Mouse (Mus musculus): ENCODE data around the gene Dnhd1.

Gene Dnhd1

DNA sequence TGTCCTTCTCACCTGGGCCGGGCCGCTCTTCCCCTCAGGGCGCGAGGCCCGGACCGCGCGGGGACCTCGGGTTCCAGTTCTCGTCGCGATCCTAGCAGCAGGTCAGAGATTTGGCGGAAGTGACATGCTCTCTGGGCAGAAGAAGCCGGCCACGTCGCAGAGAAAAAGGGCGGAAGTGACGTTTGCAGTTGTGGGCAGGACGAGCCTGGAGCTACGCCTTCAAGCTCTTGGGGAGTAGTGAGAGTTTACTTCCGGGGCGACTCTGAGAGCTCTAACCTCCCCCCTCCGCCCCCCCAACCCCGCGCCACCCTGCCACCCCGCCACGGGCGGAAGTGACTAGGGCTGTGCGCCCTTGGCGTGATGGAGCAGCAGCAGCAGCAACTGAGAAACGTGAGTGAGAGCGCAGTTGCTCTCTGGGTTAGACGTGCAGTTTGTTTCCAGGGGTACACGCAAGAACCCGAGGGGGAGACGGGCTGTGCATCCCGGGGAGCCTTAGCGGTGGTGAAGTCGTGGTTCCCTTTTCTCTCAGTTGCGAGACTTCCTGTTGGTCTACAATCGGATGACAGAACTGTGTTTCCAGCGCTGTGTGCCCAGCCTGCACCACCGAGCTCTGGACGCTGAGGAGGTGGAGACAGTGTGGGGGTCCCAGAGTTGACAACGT, 10.3 kb upstream of the Dnhd1 start, which contains the start of the genes Arfip2 and Gm45799:
TSS of gene Arfip2 (minus strand) at position 184 of the 661 bp plus-strand sequence.
TSS of gene Gm45799 (plus strand) at position 320 of the 661 bp plus-strand sequence.
- in situ Hi-C loops (cut with MboI), result loop anchor here (5.0 kb wide), 1 partner anchor 92 kb away; no protein-coding TSS in a partner anchor

DNA sequence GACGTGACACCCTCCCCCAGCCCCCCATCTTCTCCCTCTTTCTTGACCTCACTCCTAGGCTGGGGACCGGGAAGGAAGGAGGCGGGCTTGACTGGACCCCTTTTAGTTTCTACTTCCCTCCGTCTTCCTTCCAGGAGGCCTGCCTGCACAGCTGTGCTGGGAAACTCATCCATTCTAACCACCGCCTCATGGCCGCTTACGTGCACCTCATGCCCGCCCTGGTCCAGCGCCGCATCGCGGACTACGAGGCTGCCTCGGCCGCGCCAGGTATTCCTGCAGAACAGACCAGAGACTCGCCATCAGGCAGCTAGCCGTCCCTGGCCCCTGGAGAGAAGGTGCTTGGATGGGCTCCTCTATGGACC, 9.8 kb upstream of the Dnhd1 start:
- in situ Hi-C loops (cut with MboI), result loop anchor here (5.0 kb wide), 1 partner anchor 91 kb away; no protein-coding TSS in a partner anchor

DNA sequence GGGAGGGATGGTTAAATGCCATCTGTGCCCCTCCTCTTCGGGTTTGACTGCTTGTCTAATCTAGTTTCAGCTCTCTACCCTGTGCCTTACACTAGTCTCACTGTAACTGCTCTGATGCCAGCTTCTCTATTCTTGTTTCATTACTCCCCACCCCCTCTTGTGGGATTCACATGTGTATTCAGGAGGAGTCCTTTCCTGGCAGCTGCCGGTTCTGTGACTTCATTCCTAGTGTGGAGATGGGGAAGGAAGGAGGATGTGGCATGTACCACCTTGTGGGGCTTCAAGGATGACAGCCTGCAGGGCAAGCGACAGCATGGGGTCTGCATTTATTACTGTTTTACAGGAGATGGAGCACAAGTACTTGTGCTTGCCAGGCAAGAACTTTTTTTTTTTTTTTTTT, 8.7 kb upstream of the Dnhd1 start:
- in situ Hi-C loops (cut with MboI), result loop anchor here (5.0 kb wide), 1 partner anchor 90 kb away; no protein-coding TSS in a partner anchor

DNA sequence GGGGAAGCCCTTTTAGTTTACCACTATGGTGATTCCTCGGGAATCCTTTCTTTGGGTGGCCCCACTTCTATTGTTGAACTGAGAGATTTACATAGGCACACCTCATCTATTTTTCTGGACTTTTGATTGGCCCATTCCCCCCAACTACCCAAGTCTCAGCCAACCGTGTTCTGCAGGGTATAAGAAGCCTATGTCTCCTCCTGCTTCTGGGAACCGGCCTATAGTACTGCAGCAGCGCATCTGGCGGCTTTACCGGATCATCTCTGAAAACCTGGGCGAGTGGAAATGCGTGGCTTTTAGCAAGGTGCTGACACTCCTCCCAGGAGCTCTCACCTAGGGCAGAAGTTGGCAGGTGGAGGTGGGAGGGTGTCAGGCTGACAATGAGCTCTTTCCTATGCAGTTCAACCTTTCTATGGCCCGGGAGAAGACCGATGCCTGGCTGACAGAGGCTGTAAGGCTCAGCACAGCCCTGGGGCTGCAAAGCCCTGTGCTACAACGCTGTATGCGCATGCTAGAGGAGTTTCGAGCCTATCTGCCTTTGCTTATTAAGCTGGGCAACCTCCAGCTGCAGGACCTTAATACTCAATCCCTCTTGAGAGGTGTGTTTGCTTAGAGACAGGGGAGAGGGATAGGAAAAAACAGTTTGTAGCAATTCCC, 35.0 kb downstream of the Dnhd1 start:
- in situ Hi-C loops (cut with MboI), result no loop called here

DNA sequence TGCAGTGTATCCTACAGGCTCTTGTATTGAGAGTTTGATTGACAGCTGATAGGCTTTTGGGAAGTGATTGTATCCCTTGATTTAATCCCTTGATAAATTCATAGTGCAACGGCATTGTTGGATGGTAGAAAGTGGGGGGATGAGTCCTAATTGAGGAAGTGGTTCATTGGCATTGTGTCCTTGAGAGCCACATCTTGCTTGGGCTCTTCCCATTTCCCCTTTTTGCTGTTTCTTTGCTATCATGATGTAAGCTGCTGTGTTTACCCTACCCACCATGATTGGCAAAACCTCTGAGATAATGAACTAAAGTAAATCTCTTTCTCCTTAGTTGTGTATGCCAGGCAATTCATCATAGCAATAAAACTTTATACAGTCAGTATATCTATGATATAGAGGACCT, 40.2 kb downstream of the Dnhd1 start:
- in situ Hi-C loops (cut with MboI), result no loop called here

DNA sequence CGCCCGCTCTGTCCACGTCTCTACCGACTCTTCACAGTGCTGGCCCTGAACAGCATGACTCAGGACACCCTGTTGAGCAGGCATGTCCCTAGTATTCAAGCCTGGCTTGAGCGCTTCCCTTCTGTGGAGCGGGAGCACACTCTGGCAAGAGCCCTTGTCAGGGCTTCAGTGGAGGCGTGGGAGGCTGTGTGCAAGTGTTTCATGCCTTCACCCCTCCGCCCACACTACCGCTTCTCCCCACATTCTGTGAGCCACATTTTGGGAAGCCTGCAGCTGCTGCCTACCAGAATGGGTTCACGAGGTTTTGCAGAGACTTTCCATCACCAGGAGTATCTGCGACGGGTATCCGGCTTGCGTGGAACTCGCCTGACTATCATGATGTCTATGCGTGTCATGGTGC, 52.6 kb downstream of the Dnhd1 start:
- in situ Hi-C loops (cut with MboI), result no loop called here

DNA sequence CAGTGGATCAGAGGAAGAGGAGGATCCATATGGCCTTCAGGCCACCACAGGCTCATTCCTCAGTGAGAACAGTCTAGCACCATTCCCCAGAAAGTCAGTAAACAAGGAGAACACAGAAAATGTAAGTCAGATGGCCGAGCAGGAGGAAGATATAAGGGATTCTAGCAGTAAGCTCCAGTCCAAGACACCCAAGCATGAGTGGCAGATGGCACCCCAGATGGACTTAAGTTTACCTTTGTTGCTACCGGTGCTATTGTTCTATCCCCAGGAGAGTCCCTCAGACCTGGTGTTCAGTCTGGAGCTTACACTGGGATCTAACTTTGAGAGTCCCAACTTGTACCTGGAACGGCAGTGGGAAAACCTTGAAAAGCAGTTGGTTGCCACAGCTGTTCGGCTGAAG, 53.2 kb downstream of the Dnhd1 start:
- in situ Hi-C loops (cut with MboI), result no loop called here

DNA sequence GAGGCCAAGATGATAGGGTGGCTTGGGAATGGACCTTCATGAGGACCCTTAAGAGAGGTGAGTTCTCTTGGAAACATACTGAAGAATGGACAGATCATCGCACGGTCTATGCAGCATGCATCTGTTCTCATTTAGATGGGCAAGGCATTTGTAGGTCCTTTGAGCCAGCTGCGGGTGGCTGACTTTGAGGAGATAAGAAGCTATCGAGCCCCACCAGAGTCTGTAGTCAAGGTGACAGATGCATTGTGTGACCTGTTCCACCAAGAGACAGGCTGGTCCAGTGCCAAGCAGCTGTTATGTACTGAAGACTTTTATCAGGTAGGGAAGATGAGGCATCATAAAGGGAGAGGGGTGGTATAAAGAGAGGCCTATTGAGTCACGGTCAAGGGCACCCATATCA, 58.1 kb downstream of the Dnhd1 start:
- in situ Hi-C loops (cut with MboI), result no loop called here

DNA sequence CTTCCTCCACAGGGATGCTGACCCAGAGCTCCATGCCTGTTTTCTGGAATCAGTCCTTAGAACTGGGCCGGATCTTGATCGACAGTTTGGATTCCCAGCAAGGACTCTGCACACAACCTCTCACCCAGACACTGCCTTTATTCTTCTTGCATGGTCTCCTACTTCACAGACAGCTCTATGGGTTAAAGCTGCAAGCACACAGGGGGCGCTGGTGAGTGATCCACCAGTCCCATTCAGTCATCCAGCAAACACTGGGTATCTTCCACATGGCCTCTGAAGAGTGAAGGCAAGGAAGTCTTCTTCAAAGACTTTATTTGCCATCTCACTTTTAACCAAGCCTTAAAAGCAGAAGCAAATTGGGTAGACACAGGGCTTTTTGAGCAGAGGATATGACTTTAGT, 64.7 kb downstream of the Dnhd1 start:
- in situ Hi-C loops (cut with MboI), result no loop called here

DNA sequence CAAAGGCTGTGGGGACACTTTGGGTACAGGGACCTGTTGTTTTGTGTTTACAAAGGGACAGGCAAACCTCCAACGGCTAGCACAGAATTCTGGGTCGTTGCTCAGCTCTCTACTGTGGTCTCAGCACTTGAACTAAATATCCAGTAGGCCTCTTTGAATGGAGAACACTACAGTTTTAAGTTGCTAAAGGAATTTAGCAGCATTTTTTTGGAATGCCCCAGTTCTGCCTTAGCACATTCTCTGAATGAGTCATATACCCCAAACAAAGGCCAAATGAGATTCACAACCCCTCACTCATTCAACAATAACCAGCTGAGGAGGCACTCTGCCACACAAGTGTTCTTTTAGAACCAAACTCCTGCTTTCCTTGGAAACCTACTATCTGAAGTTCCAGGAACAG, 71.3 kb downstream of the Dnhd1 start:
- in situ Hi-C loops (cut with MboI), result no loop called here

DNA sequence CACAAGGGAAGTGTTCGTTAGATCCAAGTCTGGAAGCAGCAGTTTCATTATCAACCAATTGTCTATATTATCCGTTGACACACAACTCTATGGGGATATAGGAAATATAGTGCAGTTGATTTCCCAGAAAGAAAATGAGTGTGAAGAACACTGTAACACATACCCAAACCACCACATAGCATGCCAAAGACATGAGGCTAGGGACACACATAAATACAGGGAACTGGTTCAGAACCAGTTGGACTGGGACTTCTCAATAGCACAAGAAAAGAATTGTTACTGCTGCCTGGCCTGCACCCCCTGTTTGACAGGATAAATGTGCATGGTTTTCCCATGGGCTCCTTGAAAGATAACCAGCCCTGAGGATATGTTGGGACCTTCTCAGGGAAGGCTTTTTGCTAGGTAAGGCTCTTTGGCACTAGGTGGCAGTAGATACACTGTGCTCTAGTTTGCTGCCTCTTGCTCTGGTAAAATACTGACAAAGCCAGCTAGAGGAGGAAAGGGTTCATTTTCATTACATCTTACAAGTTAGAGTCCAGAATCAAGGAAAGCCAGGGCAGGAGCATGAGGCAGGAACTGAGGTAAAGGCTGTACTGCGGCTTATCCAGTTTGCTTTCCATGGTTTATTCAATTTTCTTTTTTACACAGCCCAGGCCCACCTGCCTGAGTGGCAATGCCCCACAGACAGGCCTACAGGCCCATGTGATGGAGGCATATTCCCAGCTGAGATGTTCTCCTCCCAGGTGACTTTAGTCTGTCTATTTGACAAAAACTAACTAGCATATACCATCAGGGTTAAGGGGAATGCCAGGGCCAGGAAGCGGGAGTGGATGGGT, 75.7 kb downstream of the Dnhd1 start:
- in situ Hi-C loops (cut with MboI), result no loop called here

DNA sequence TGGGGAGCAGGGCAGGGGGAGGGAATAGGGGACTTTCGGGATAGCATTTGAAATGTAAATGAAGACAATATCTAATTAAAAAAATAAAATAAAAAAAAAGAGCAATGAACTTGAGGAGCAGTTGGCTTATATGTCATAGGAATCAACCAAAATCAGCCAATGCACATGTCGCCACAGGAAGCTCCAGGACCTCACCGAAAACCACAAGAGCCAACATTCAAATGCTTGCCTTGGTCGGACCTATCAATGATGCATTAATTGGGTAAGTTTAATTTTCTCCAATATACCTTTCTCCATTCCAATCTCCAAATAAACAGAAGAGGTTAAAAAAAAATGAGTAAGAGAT, 76.3 kb downstream of the Dnhd1 start:
- in situ Hi-C loops (cut with MboI), result no loop called here

DNA sequence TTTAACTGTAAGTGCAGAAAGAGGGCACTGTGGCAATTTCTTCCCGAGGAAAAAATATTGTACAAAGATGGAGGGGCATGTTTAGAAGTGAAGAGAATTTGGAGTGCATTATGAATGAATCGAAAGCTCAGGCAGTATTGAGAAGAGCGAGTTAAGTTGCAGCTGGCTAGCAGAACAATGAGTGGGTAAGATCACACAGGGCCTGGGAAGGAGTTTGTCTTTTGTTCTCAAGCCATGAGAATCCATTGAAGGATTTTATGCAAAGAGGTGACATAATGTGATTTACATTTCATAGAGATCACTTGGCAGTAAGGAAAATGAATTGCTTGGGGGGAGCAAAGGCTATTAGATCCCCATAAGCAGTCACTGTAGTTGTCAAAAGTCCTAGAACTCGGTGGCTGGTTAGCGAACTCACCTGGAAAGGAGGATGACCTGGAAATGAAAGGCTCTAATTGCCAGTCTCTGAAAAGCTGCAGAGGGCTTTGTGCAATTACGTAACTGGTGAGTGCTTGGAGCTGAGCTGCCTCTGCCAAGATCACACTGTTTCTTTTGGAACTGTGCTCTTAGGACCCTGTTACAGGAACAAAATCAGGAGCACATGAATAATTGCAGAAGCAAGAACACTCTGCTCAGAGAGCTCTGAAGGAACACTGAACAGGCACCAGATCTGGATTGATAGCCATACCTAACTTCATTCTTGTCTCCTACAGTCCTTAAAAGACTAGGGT, 78.2 kb downstream of the Dnhd1 start:
- in situ Hi-C loops (cut with MboI), result no loop called here

DNA sequence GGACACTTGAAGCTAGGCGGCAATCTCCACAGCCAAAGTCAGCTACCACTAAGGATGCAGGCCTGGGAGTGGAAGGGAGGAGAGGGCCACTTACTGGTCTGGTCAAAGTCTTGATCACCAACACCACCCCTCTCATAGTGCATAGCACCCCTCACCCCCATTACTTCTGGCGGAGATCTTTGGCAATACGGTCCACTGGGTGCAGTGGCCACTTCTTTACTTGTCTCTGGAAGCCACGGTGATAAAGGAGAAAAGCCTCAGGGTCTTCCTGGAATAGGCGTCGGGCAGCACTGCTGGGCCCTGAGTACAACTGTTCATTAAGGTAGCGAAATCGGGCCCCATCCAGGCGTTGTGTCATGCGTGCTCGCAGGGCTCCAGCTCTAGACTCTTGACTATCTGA, 83.2 kb downstream of the Dnhd1 start:
- in situ Hi-C loops (cut with MboI), result loop anchor here (5.0 kb wide), 1 partner anchor 92 kb away; the partner anchor contains the start of genes Arfip2, Gm45799 and Timm10b

DNA sequence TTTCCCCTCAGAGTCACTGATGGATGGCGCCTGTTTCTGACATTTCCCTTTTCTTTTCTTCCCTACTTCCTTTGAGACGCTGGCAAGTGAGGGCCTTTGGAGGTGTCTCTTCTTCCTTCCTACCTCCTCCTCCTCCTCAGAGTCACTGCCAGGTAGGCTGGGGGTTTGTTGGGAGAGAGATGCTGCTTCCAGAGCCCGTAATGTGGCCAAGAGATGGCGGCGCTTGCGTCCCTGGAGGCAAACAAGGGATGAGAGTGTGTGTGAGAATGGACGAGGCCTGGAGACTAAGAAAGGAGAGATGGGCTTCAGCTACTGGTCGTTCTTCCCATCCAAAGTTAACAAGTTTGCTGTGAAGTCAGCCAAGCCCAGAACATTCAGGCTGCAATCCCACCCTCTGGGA, 84.2 kb downstream of the Dnhd1 start:
- in situ Hi-C loops (cut with MboI), result loop anchor here (5.0 kb wide), 2 partner anchors 77 to 93 kb away; partner anchors contain the start of genes Arfip2, Gm45799, Mrpl17 and Timm10b

DNA sequence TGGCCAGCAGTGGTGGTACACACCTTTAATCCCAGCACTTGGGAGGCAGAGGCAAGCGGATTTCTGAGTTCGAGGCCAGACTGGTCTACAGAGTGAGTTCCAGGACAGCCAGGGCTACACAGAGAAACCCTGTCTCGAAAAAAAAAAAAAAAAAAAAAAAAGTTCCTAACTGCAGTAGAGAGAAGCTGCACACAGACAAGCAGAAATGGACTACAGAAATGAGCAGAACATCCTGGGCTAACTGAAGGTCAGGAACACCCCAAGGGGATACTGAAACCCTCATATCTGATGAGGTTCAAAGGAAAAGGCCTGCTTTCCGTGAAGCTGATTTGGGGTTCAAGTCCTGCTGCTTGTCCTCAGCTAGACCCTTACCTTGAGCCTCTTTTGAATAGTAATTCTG, 84.8 kb downstream of the Dnhd1 start:
- in situ Hi-C loops (cut with MboI), result loop anchor here (5.0 kb wide), 1 partner anchor 77 kb away; the partner anchor contains the start of gene Mrpl17

DNA sequence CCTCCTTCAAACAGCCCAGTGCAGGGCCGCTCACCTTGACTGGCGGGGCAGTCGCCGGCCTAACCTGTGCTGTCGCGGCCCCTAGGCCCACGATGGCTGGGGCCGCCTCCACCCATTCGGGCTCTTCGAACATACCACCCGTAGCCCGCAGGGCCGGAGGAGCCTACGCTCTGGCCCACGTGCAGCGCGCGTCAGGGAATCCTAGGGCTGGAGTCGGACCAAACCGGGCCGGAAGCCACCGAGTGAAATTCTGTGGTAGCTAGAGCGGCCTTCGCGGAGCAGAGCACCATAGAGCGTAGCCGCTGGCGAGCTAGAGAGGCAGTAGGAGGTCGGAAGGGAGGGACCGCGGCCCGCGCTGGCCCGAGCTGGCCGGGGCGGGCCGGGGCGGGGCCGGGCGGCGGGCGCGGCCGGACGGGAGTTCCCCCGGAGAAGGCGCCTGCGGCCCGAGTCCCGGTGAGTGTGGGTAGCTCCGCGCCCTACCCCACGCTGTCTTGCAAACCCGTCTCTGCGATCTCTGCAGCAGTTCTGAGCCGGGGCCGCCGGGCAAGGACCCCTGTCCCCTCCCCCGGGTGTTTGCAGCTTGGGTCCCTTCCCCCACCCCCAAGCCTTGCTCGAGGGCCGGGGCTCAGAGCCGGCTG, 85.8 kb downstream of the Dnhd1 start, which contains the start of gene Ilk:
TSS of gene Ilk (plus strand) at position 329 of the 638 bp plus-strand sequence.
- in situ Hi-C loops (cut with MboI), result loop anchor here (5.0 kb wide), 1 partner anchor 76 kb away; the partner anchor contains the start of gene Mrpl17

DNA sequence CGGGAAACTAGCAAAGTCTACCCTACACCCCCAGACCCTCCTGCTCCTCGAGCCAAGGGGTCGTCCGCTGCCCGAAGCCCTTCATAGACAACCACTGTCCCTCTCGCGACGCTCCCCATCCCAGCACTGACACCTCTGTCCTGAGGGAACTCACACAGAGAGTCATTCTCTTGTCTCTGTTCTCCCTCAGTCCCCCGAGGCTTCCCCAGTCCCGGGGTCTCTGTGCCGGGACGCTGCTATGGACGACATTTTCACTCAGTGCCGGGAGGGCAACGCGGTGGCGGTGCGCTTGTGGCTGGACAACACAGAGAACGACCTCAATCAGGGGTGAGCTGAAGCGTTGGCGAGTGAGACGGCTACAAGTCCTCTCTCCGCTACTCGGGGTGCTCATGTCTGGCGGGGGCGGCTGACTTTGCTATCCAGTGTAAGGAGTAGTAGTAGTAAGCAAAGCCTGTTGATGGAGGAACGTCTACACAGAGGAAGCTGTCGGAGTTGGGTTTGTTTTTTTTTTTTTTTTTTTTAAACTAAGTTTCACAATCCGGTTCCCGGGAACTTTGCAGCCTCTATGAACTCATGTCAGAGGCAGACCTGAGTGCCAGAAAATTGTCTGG, 86.4 kb downstream of the Dnhd1 start, which contains the start of gene Rrp8:
TSS of gene Rrp8 (minus strand) at position 475 of the 611 bp plus-strand sequence.
- in situ Hi-C loops (cut with MboI), result loop anchor here (5.0 kb wide), 1 partner anchor 75 kb away; the partner anchor contains the start of gene Mrpl17

DNA sequence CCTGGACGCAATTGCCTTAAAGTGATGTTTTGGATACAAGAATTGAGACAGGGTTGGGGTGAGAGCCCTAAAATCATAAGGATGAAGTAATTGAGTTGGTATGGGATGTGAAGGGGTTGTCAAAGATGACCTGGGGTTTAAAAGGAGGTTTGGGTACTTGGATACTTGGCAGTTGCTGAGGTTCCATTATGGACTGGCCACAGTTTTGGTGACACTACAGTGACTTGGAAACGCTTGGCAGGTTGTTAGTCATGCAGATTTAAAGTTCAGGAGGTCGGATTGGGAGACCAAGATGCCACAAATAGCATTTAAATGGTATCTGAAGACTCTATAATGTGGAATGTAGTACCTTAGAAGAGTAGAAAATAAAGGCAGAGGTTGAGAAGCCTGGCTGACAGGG, 87.0 kb downstream of the Dnhd1 start:
- in situ Hi-C loops (cut with MboI), result loop anchor here (5.0 kb wide), 1 partner anchor 75 kb away; the partner anchor contains the start of gene Mrpl17

DNA sequence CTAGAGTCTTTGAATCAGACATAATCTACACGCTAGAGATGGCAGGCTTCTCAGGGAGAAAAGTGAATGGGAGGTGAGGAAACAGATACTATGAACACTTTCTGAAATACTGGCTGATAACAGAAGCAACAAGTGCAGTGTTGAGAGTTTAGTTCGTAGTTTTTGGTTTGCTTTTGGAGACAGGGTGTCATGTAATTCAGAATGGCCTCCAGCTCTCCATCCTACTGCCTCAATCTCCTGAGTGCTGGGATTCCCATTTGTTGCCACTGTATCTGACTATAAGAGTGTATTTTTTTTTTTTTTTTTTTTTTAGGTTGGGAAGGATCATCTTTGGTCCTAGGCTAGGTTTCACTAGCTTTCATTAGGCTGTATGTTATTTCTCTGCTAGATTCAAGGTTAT, 87.7 kb downstream of the Dnhd1 start:
- in situ Hi-C loops (cut with MboI), result loop anchor here (5.0 kb wide), 1 partner anchor 74 kb away; the partner anchor contains the start of gene Mrpl17

All from mature B cell (primary cell).